Mouse (Mus musculus) kidney, embryonic 14.5 days (tissue): ENCODE measurements at regions not wholly inside any gene's neighbourhood (a gene's known extent, or its start where the extent isn't known, plus 50 kb on each side); places are given as distances from the start of the nearest gene placed in this dataset.

Experiments used
- ATAC-seq: fragments of 200-750 bp; cut with Nextera tagmentation; 2 replicates; pipeline ENCODE4 v1.8.0; 2017; ENCODE audit warnings: moderate number of reproducible peaks, mild to moderate bottlenecking, moderate TSS enrichment, moderate library complexity; ENCODE audit not compliant: low FRiP score, low TSS enrichment
- H3K27ac ChIP-seq: fragments of 300-500 bp; sonication (generic); 2 replicates; pipeline ENCODE4 v1.5.1; 2014; ENCODE audit warnings: low read depth, mild to moderate bottlenecking, low read length, moderate library complexity, mixed read lengths
- H3K27me3 ChIP-seq: fragments of 300-500 bp; sonication (generic); 2 replicates; pipeline ENCODE4 v1.6.1; 2014; ENCODE audit warnings: mild to moderate bottlenecking, low read length; ENCODE audit not compliant: control insufficient read depth, insufficient read depth
- H3K36me3 ChIP-seq: fragments of 300-500 bp; sonication (generic); 2 replicates; pipeline ENCODE4 v1.6.1; 2014; ENCODE audit warnings: low read length, mixed read lengths; ENCODE audit not compliant: control insufficient read depth, insufficient read depth
- H3K4me1 ChIP-seq: fragments of 300-500 bp; sonication (generic); 2 replicates; pipeline ENCODE4 v1.6.1; 2014; ENCODE audit warnings: low read length, mixed read lengths; ENCODE audit not compliant: control insufficient read depth, insufficient read depth
- H3K4me2 ChIP-seq: fragments of 300-500 bp; sonication (generic); replicated peaks from 2 replicates; pipeline ENCODE4 v1.6.1; 2014; ENCODE audit warnings: low read depth, mild to moderate bottlenecking, low read length
- H3K4me3 ChIP-seq: fragments of 300-500 bp; sonication (generic); 2 replicates; pipeline ENCODE4 v1.5.1; 2014; ENCODE audit warnings: mild to moderate bottlenecking, low read length
- H3K9ac ChIP-seq: fragments of 300-500 bp; sonication (generic); 2 replicates; pipeline ENCODE4 v1.6.1; 2014; ENCODE audit warnings: low read depth, mild to moderate bottlenecking, low read length, moderate library complexity
- H3K9me3 ChIP-seq: fragments of 300-500 bp; sonication (generic); 2 replicates; pipeline ENCODE4 v1.6.1; 2016; ENCODE audit warnings: low read length; ENCODE audit not compliant: control insufficient read depth
- WGBS: fragments of 180-500 bp; shearing (Covaris S2); extraction: QIAGEN DNeasy Blood & Tissue Kit; methylation state at CpG from one replicate; pipeline ENCODE4 v1.1.7; 2014; 5-methylcytosine and 5-hydroxymethylcytosine counted together

GRCm38 (mm10) chr13:112105953-112106352 is 182.3 kb upstream of the Ankrd55 start:
- no peaks in the 10 kb centered on the region for H3K27me3 ChIP-seq
- H3K4me2 ChIP-seq: no peak overlapping the region
- H3K4me1 ChIP-seq: peaks cover 4% of the 10 kb centered on the region
- no peaks in the 10 kb centered on the region for H3K9me3 ChIP-seq
- H3K27ac ChIP-seq: no peak overlapping the region
- H3K36me3 ChIP-seq: no peaks in the 10 kb centered on the region
- 87% methylated on average over 3 of the region's 3 CpGs for WGBS
- ATAC-seq: no peak
- H3K9ac ChIP-seq: no peak overlapping the region
- H3K4me3 ChIP-seq: no peak overlapping the region

GRCm38 (mm10) chr13:112114741-112115201 is 173.5 kb upstream of the Ankrd55 start:
- H3K9ac ChIP-seq: no peak overlapping the region
- no peak overlapping the region for H3K4me2 ChIP-seq
- no peak overlapping the region for H3K4me3 ChIP-seq
- H3K4me1 ChIP-seq: peaks cover 10% of the 10 kb centered on the region
- H3K36me3 ChIP-seq: no peaks in the 10 kb centered on the region
- H3K27ac ChIP-seq: no peak overlapping the region
- H3K9me3 ChIP-seq: no peaks in the 10 kb centered on the region
- no peaks in the 10 kb centered on the region for H3K27me3 ChIP-seq
- ATAC-seq: no peak
- WGBS: 46% methylated on average over 7 of the region's 7 CpGs

- Histone ChIP-seq H3K36me3 (no peaks in the 10 kb centered on the region), H3K9me3 (no peaks in the 10 kb centered on the region), H3K4me3 (no peak overlapping the region), H3K4me2 (no peak overlapping the region), H3K27me3 (no peaks in the 10 kb centered on the region), H3K27ac (no peak overlapping the region), H3K4me1 (peaks cover 19% of the 10 kb centered on the region), H3K9ac (no peak overlapping the region)
- WGBS: 56% methylated on average over 9 of the region's 9 CpGs
- no peak for ATAC-seq
Observed at GRCm38 (mm10) chr13:112116101-112116726, 172.0 kb upstream of the Ankrd55 start.

- Histone ChIP-seq H3K4me3 (no peak overlapping the region), H3K27ac (no peak overlapping the region), H3K4me2 (no peak overlapping the region), H3K36me3 (no peaks in the 10 kb centered on the region), H3K27me3 (no peaks in the 10 kb centered on the region), H3K4me1 (peaks cover 19% of the 10 kb centered on the region), H3K9me3 (no peaks in the 10 kb centered on the region), H3K9ac (no peak overlapping the region)
- ATAC-seq: no peak
- 96% methylated on average over 3 of the region's 3 CpGs for WGBS
Observed at GRCm38 (mm10) chr13:112118564-112118963, 169.7 kb upstream of the Ankrd55 start.

GRCm38 (mm10) chr13:112119611-112120041 is 168.6 kb upstream of the Ankrd55 start:
- no peak overlapping the region for H3K9ac ChIP-seq
- no peak; the same call in 1 of the 2 replicates for ATAC-seq
- H3K4me2 ChIP-seq: no peak overlapping the region; the same call in 1 of the 2 replicates

GRCm38 (mm10) chr13:112120346-112120745 is 167.9 kb upstream of the Ankrd55 start:
- Histone ChIP-seq H3K4me2 (no peak overlapping the region), H3K4me3 (no peak overlapping the region), H3K4me1 (peaks cover 19% of the 10 kb centered on the region), H3K27ac (no peak overlapping the region), H3K36me3 (no peaks in the 10 kb centered on the region), H3K9me3 (no peaks in the 10 kb centered on the region), H3K9ac (no peak overlapping the region), H3K27me3 (no peaks in the 10 kb centered on the region)
- WGBS: 45% methylated on average over 4 of the region's 4 CpGs
- ATAC-seq: no peak

More at GRCm38 (mm10) chr13:112119611-112120041, 168.6 kb upstream of the Ankrd55 start:
- Histone ChIP-seq H3K27me3 (no peaks in the 10 kb centered on the region), H3K36me3 (no peaks in the 10 kb centered on the region), H3K4me3 (no peak overlapping the region), H3K4me1 (peaks cover 19% of the 10 kb centered on the region), H3K27ac (peak overlapping the region; percentile 21; the same call in 1 of the 2 replicates), H3K9me3 (no peaks in the 10 kb centered on the region)
- 34% methylated on average over 11 of the region's 11 CpGs for WGBS

- Histone ChIP-seq H3K4me2 (no peak overlapping the region), H3K9me3 (no peaks in the 10 kb centered on the region), H3K27me3 (no peaks in the 10 kb centered on the region), H3K27ac (no peak overlapping the region), H3K9ac (no peak overlapping the region), H3K4me3 (no peak overlapping the region), H3K4me1 (peaks cover 17% of the 10 kb centered on the region), H3K36me3 (no peaks in the 10 kb centered on the region)
- ATAC-seq: no peak
- 87% methylated on average over 9 of the region's 9 CpGs for WGBS
Observed at GRCm38 (mm10) chr13:112121110-112121509, 167.1 kb upstream of the Ankrd55 start.

GRCm38 (mm10) chr13:112122842-112123373 is 165.3 kb upstream of the Ankrd55 start:
- 63% methylated on average over 9 of the region's 9 CpGs for WGBS
- Histone ChIP-seq H3K9me3 (no peaks in the 10 kb centered on the region), H3K4me2 (no peak overlapping the region), H3K4me1 (peaks cover 14% of the 10 kb centered on the region), H3K27me3 (no peaks in the 10 kb centered on the region), H3K4me3 (no peak overlapping the region), H3K9ac (no peak overlapping the region), H3K27ac (no peak overlapping the region), H3K36me3 (no peaks in the 10 kb centered on the region)
- peak; percentile 67; the same call in 1 of the 2 replicates for ATAC-seq

- Histone ChIP-seq H3K4me3 (no peak overlapping the region), H3K27me3 (no peaks in the 10 kb centered on the region), H3K4me2 (no peak overlapping the region), H3K27ac (no peak overlapping the region), H3K36me3 (no peaks in the 10 kb centered on the region), H3K9me3 (no peaks in the 10 kb centered on the region), H3K9ac (no peak overlapping the region), H3K4me1 (peaks cover 1% of the 10 kb centered on the region; the same call in 1 of the 2 replicates)
- no peak for ATAC-seq
- WGBS: 79% methylated on average over 14 of the region's 14 CpGs
Observed at GRCm38 (mm10) chr13:112125769-112126469, 162.3 kb upstream of the Ankrd55 start.
